Mouse (Mus musculus) cerebellum, adult 2 months (tissue): ENCODE results near the gene Ahnak. TPM values are rescaled to one million over a fixed set of nuclear protein-coding genes. Genes with fewer than 3 reads are reported as not detected.
"Not testable (repeated sequence)": the region's sequence is repeated elsewhere in the genome, so short reads cannot be mapped to it uniquely, and the experiment has no call there.

ENCODE experiments used
- DNase-seq, 2 experiments: peaks; one replicate each; pipeline ENCODE4 v3.0.0; 2021
- H3K27ac ChIP-seq: fragments of 200-500 bp; 2 replicates; pipeline ENCODE4 v1.5.1; 2012; ENCODE audit warnings: low read length, control low read depth, inconsistent platforms; ENCODE audit not compliant: insufficient read depth
- H3K27me3 ChIP-seq: fragments of 200-500 bp; 2 replicates; pipeline ENCODE4 v1.6.1; 2012; ENCODE audit warnings: inconsistent platforms, mild to moderate bottlenecking, low read length, moderate library complexity; ENCODE audit not compliant: control insufficient read depth, insufficient read depth
- H3K4me1 ChIP-seq: fragments of 200-500 bp; 2 replicates; pipeline ENCODE4 v1.6.1; 2011; ENCODE audit warnings: low read length; ENCODE audit not compliant: control insufficient read depth, insufficient read depth
- H3K4me3 ChIP-seq: fragments of 200-500 bp; replicated peaks from 2 replicates; pipeline ENCODE3; 2011; ENCODE audit warnings: mild to moderate bottlenecking, low read depth, low read length, control low read depth; ENCODE audit not compliant: insufficient read depth
- CTCF ChIP-seq: fragments of 200-500 bp; IDR thresholded peaks from 2 replicates; pipeline ENCODE4 v1.5.1; 2011; ENCODE audit warnings: low read depth, mild to moderate bottlenecking, control low read depth, low read length, moderate library complexity, borderline replicate concordance; ENCODE audit not compliant: insufficient read depth
- POLR2A ChIP-seq: fragments of 200-500 bp; IDR thresholded peaks from 2 replicates; pipeline ENCODE4 v1.6.1; 2011; ENCODE audit warnings: low read length, control low read depth, borderline replicate concordance; ENCODE audit not compliant: insufficient read depth
- WGBS: fragments of 180-500 bp; shearing (Covaris S2); methylation state at CpG from one replicate; pipeline ENCODE4 v1.1.7; 2018; 5-methylcytosine and 5-hydroxymethylcytosine counted together
- polyA plus RNA-seq: library from polyadenylated mRNA; depleted of rRNA; stranded (reverse); fragments of >200 nt; gene quantifications from 2 replicates; pipeline ENCODE4 v1.2.3, GENCODE M21; 2012

Ahnak gene
- polyA plus RNA-seq, 1 experiment, result 5.8 TPM

GRCm38 (mm10) chr19:9079916-9080315 is 90.8 kb downstream of the Ahnak start:
- no peak for TF ChIP-seq CTCF
- no peak for TF ChIP-seq POLR2A

GRCm38 (mm10) chr19:9081311-9082190 is 92.5 kb downstream of the Ahnak start:
- no peak for TF ChIP-seq CTCF
- no peak for TF ChIP-seq POLR2A
- no peaks in the 10 kb centered on the region for H3K27me3 ChIP-seq
- H3K4me1 ChIP-seq, result no peaks in the 10 kb centered on the region
- WGBS, result 90% methylated on average over 14 of the region's 14 CpGs
- H3K27ac ChIP-seq, result no peak overlapping the region
- DNase-seq, result no peak
- no peak overlapping the region for H3K4me3 ChIP-seq

More at GRCm38 (mm10) chr19:9079916-9080315, 90.8 kb downstream of the Ahnak start:
- Histone ChIP-seq H3K27ac (no peak overlapping the region), H3K4me3 (no peak overlapping the region), H3K27me3 (no peaks in the 10 kb centered on the region), H3K4me1 (no peaks in the 10 kb centered on the region)
- 65% methylated on average over 7 of the region's 7 CpGs for WGBS
- no peak for DNase-seq

GRCm38 (mm10) chr19:9082191-9083009 is 93.3 kb downstream of the Ahnak start:
- 16% methylated on average over 23 of the region's 23 CpGs for WGBS
- TF ChIP-seq CTCF, result peak; percentile 86
- TF ChIP-seq POLR2A, result no peak
- no peak overlapping the region for H3K4me3 ChIP-seq

GRCm38 (mm10) chr19:9083010-9083355 is 93.9 kb downstream of the Ahnak start:
- no peak overlapping the region for H3K27ac ChIP-seq
- 92% methylated on average over 2 of the region's 2 CpGs for WGBS
- TF ChIP-seq CTCF (no peak), POLR2A (no peak)
- no peaks in the 10 kb centered on the region for H3K4me1 ChIP-seq
- no peaks in the 10 kb centered on the region for H3K27me3 ChIP-seq
- H3K4me3 ChIP-seq, result no peak overlapping the region
- no peak for DNase-seq

More at GRCm38 (mm10) chr19:9082191-9083009, 93.3 kb downstream of the Ahnak start:
- H3K4me1 ChIP-seq, result no peaks in the 10 kb centered on the region
- no peak overlapping the region for H3K27ac ChIP-seq
- H3K27me3 ChIP-seq, result no peaks in the 10 kb centered on the region
- peak; percentile 70 to 72 for DNase-seq

GRCm38 (mm10) chr19:9083892-9084291 is 94.8 kb downstream of the Ahnak start:
- H3K27me3 ChIP-seq, H3K4me1 ChIP-seq, DNase-seq, H3K4me3 ChIP-seq, H3K27ac ChIP-seq: not testable (repeated sequence)
- 86% methylated on average over 2 of the region's 2 CpGs for WGBS

GRCm38 (mm10) chr19:9087821-9088220 is 98.7 kb downstream of the Ahnak start, which contains the start of gene Scgb1a1:
TSS of gene Scgb1a1 (minus strand) at chr19:9087958.
- Histone ChIP-seq H3K4me3 (no peak within 1 kb of the TSS), H3K4me1 (no peaks in the 10 kb centered on the region), H3K27ac (no peak within 1 kb of the TSS), H3K27me3 (no peaks in the 10 kb centered on the region)
- no peak for DNase-seq
- WGBS, result 71% methylated on average over 4 of the region's 4 CpGs
- TF ChIP-seq CTCF (no peak), POLR2A (no peak)

GRCm38 (mm10) chr19:9090191-9090590 is 101.1 kb downstream of the Ahnak start:
- H3K27me3 ChIP-seq, result no peaks in the 10 kb centered on the region
- H3K27ac ChIP-seq, result no peak overlapping the region
- 63% methylated on average over 4 of the region's 4 CpGs for WGBS
- no peaks in the 10 kb centered on the region for H3K4me1 ChIP-seq
- DNase-seq, result no peak
- no peak for TF ChIP-seq POLR2A
- no peak for TF ChIP-seq CTCF
- no peak overlapping the region for H3K4me3 ChIP-seq

GRCm38 (mm10) chr19:9090709-9091108 is 101.6 kb downstream of the Ahnak start:
- 52% methylated on average over 2 of the region's 2 CpGs for WGBS
- Histone ChIP-seq H3K27ac (no peak overlapping the region), H3K4me3 (no peak overlapping the region), H3K4me1 (no peaks in the 10 kb centered on the region), H3K27me3 (no peaks in the 10 kb centered on the region)
- no peak for TF ChIP-seq POLR2A
- DNase-seq, result no peak
